Mouse (Mus musculus) lung, postnatal 10 days (tissue): ENCODE measurements around the gene Zfp967.
"Not testable (repeated sequence)": the region's sequence is repeated elsewhere in the genome, so short reads cannot be mapped to it uniquely, and the experiment has no call there.

ENCODE experiments used
- DNase-seq: peaks from one replicate; pipeline ENCODE4 v3.0.0; 2021

The Zfp967 gene

DNA sequence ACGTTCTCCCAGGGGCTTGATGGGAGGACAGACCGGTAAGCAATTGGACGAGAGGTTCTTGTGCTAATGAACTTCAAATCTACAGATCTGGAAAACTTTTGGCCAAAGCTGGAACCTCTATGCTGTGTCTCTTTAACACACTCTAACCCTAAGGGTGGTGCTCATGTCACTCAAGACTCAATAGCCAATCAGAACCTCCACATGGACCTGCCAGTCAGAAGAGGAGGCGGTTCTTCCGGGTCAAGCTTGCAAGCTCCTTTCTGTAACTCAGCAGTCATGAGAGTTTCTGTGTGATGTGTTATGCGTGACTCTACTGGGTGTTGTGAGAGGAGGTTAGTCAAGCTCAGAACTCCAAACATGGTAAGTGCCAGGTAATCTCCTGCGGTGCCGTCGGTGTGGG, at the start of gene Zfp967:
Gene Zfp967, plus strand, starts transcription at position 301 of the 400 bp plus-strand sequence.
- not testable (repeated sequence) for DNase-seq

DNA sequence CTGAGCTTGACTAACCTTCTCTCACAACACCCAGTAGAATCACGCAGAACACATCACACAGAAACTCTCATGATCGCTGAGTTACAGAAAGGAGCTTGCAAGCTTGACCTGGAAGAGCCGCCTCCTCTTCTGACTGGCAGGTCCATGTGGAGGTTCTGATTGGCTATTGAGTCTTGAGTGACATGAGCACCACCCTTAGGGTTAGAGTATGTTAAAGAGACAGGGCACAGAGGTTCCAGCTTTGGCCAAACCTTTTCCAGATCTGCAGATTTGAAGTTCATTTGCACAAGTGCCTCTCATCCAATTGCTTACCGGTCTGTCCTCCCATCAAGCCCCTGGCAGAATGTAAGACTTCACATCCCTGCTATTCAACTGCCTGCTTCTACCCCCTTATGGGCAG, 34.2 kb upstream of the Zfp967 start, which contains the start of gene Gm14434:
Gene Gm14434, minus strand, starts transcription at position 101 of the 400 bp plus-strand sequence.
- DNase-seq, result not testable (repeated sequence)
